ENCODE assay signal across 25 mouse cellular contexts in genomic region chr3:130883319-130883718, GRCm38 (mm10).
"Had no signal": no experiment of that assay in that cellular context is flagged by ENCODE, and none has a peak within 500 bp of the region (broad histone marks: within the 10 kb centered on the region; RNA-seq: fewer than 3 reads in every experiment).

No protein-coding gene starts in this region.

- H3K9me3 ChIP-seq: intestine, embryonic 15.5 days; limb, embryonic 10.5 days had no signal

- H3K4me1 ChIP-seq: hindbrain, embryonic 12.5 days had no signal

- H3K27me3 ChIP-seq: heart, embryonic 13.5 days; heart, embryonic 15.5 days; hindbrain, embryonic 12.5 days; intestine, embryonic 15.5 days; limb, embryonic 12.5 days had no signal

- H3K4me3 ChIP-seq: gastrocnemius, adult 2 months; heart, adult 2 months; heart, embryonic 13.5 days; heart, embryonic 15.5 days; hindbrain, embryonic 10.5 days; hindbrain, embryonic 12.5 days; intestine, embryonic 15.5 days; layer of hippocampus, adult 2 months; left cerebral cortex, adult 2 months; limb, embryonic 10.5 days; limb, embryonic 12.5 days had no signal

- H3K9ac ChIP-seq: heart, embryonic 13.5 days; heart, embryonic 15.5 days; hindbrain, embryonic 12.5 days; hindbrain, embryonic 14.5 days; intestine, embryonic 15.5 days; limb, embryonic 12.5 days had no signal

- H3K27ac ChIP-seq: gastrocnemius, adult 2 months; heart, adult 2 months; heart, embryonic 13.5 days; heart, embryonic 15.5 days; hindbrain, embryonic 10.5 days; hindbrain, embryonic 12.5 days; hindbrain, embryonic 14.5 days; intestine, embryonic 15.5 days; left cerebral cortex, adult 2 months; limb, embryonic 10.5 days; limb, embryonic 12.5 days had no signal

- H3K36me3 ChIP-seq: heart, embryonic 13.5 days; heart, embryonic 15.5 days; hindbrain, embryonic 10.5 days; hindbrain, embryonic 12.5 days; intestine, embryonic 15.5 days; limb, embryonic 10.5 days; limb, embryonic 12.5 days had no signal

- DNase-seq: gastrocnemius, adult 2 months; gastrocnemius, postnatal 10 days; gastrocnemius, postnatal 25 days; heart, adult 2 months; heart, postnatal 4 days; kidney, adult 18-20 months; kidney, adult 8-10 months; kidney, postnatal 10 days; kidney, postnatal 25 days; kidney, postnatal 4 days had no signal

- H3K4me2 ChIP-seq: heart, embryonic 11.5 days; heart, embryonic 13.5 days; heart, embryonic 15.5 days; hindbrain, embryonic 12.5 days; hindbrain, embryonic 14.5 days; intestine, embryonic 15.5 days; limb, embryonic 12.5 days had no signal

- ATAC-seq: forebrain, embryonic 16.5 days; hindbrain, embryonic 16.5 days; inflammation-experienced regulatory T-cells, adult 6 months; intestine, embryonic 15.5 days; intestine, postnatal 0 days had no signal
